Mouse (Mus musculus): Measurements from ENCODE around the gene Ace3.

Ace3 gene

GRCm38 (mm10) chr11:105994375-105994774 is at the start of gene Ace3:
Gene Ace3 (plus strand): TSS chr11:105994675.
- ATAC-seq (ENCODE audit: low TSS enrichment) = no peak

GRCm38 (mm10) chr11:105944770-105945672 is 49.5 kb upstream of the Ace3 start:
- no peak for ATAC-seq (ENCODE audit: low TSS enrichment)

- no peak for ATAC-seq (ENCODE audit: low TSS enrichment)
Measured at GRCm38 (mm10) chr11:105946694-105947154, 47.8 kb upstream of the Ace3 start.

- no peak for ATAC-seq (ENCODE audit: low TSS enrichment)
Measured at GRCm38 (mm10) chr11:105948255-105948654, 46.2 kb upstream of the Ace3 start.

GRCm38 (mm10) chr11:105950519-105950918 is 44.0 kb upstream of the Ace3 start:
- no peak for ATAC-seq (ENCODE audit: low TSS enrichment)

- no peak for ATAC-seq (ENCODE audit: low TSS enrichment)
Measured at GRCm38 (mm10) chr11:105951601-105952044, 42.9 kb upstream of the Ace3 start.

- ATAC-seq (ENCODE audit: low TSS enrichment) = no peak
Measured at GRCm38 (mm10) chr11:105952111-105952510, 42.4 kb upstream of the Ace3 start.

GRCm38 (mm10) chr11:105952911-105953386 is 41.5 kb upstream of the Ace3 start, which contains the start of gene Cyb561:
Gene Cyb561 (minus strand): TSS chr11:105953336.
- ATAC-seq (ENCODE audit: low TSS enrichment) = no peak

GRCm38 (mm10) chr11:105953402-105953801 is 41.1 kb upstream of the Ace3 start:
- no peak for ATAC-seq (ENCODE audit: low TSS enrichment)

- ATAC-seq (ENCODE audit: low TSS enrichment) = no peak
Measured at GRCm38 (mm10) chr11:105955815-105956430, 38.6 kb upstream of the Ace3 start.

GRCm38 (mm10) chr11:105957501-105957900 is 37.0 kb upstream of the Ace3 start:
- ATAC-seq (ENCODE audit: low TSS enrichment) = no peak

- ATAC-seq (ENCODE audit: low TSS enrichment) = no peak
Measured at GRCm38 (mm10) chr11:105958566-105958965, 35.9 kb upstream of the Ace3 start.

- peak; percentile 81 for ATAC-seq (ENCODE audit: low TSS enrichment)
Measured at GRCm38 (mm10) chr11:105959355-105959754, 35.1 kb upstream of the Ace3 start.

GRCm38 (mm10) chr11:105964691-105965090 is 29.8 kb upstream of the Ace3 start:
- ATAC-seq (ENCODE audit: low TSS enrichment) = no peak

GRCm38 (mm10) chr11:105966288-105966687 is 28.2 kb upstream of the Ace3 start:
- no peak for ATAC-seq (ENCODE audit: low TSS enrichment)

GRCm38 (mm10) chr11:105967741-105968574 is 26.5 kb upstream of the Ace3 start, which contains the start of gene Ace:
Gene Ace (plus strand): TSS chr11:105967945.
- peak; percentile 32; the same call in 1 of the 2 replicates for ATAC-seq (ENCODE audit: low TSS enrichment)

GRCm38 (mm10) chr11:105968948-105969347 is 25.5 kb upstream of the Ace3 start:
- ATAC-seq (ENCODE audit: low TSS enrichment) = no peak

GRCm38 (mm10) chr11:105969516-105969915 is 25.0 kb upstream of the Ace3 start:
- no peak for ATAC-seq (ENCODE audit: low TSS enrichment)

GRCm38 (mm10) chr11:105974593-105974992 is 19.9 kb upstream of the Ace3 start:
- no peak for ATAC-seq (ENCODE audit: low TSS enrichment)

GRCm38 (mm10) chr11:105975050-105975449 is 19.4 kb upstream of the Ace3 start:
- no peak for ATAC-seq (ENCODE audit: low TSS enrichment)

- no peak for ATAC-seq (ENCODE audit: low TSS enrichment)
Measured at GRCm38 (mm10) chr11:105975636-105976035, 18.8 kb upstream of the Ace3 start.

GRCm38 (mm10) chr11:105978232-105978631 is 16.2 kb upstream of the Ace3 start:
- ATAC-seq (ENCODE audit: low TSS enrichment) = no peak

Data from frontal cortex, adult (tissue).